Mouse (Mus musculus): ENCODE measurements around the gene Vmn2r38.
"Not testable (repeated sequence)": the region's sequence is repeated elsewhere in the genome, so short reads cannot be mapped to it uniquely, and the experiment has no call there.

The Vmn2r38 gene

DNA sequence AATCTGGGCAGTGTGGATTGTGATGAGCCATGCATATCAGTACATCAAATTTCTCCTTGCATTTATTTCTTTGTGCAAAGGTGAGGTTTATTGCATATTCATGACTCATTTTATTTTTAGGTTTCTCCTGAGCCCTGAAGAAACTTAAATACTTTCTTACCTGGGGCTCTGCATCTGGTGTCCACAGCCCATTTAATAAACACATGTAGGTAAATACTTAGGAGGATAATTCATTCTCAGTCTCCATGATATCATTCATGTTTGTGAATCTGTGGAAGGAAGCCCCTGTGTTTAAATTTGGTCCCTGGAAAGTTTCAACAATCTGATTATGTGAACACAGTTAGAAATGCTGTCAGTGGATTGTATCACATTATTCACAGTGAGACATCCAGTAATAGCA lies at the start of gene Vmn2r38:
Gene Vmn2r38 (minus strand): TSS at position 101 of the 400 bp plus-strand sequence.
- TF ChIP-seq GATA4 (IDR thresholded peaks at IDR 0.05; ENCODE audit: insufficient replicate concordance, low read length), result not testable (repeated sequence)

DNA sequence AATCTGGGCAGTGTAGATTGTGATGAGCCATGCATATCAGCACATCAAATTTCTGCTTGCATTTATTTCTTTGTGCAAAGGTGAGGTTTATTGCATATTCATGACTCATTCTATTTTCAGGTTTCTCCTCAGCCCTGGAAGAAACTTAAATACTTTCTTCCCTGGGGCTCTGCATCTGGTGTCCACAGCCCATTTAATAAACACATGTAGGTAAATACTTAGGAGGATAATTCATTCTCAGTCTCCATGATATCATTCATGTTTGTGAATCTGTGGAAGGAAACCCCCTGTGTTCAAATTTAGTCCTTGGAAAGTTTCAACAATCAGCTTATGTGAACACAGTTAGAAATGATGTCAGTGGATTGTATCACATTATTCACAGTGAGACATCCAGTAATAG lies 67.0 kb downstream of the Vmn2r38 start, which contains the start of gene Vmn2r39:
Gene Vmn2r39 (minus strand): TSS at position 101 of the 400 bp plus-strand sequence.
- not testable (repeated sequence) for TF ChIP-seq GATA4 (IDR thresholded peaks at IDR 0.05; ENCODE audit: insufficient replicate concordance, low read length)

All from liver, adult (tissue).